Mouse (Mus musculus) testis, adult 2 months (tissue): ENCODE data around the gene Dpt. TPM values are rescaled to one million over a fixed set of nuclear protein-coding genes. Genes with fewer than 3 reads are reported as not detected.
"Not testable (repeated sequence)": the region's sequence is repeated elsewhere in the genome, so short reads cannot be mapped to it uniquely, and the experiment has no call there.

Source experiments
- H3K27ac ChIP-seq: fragments of 200-500 bp; 2 replicates; pipeline ENCODE4 v1.5.1; 2012; ENCODE audit warnings: low read depth, low read length; ENCODE audit not compliant: control insufficient read depth, insufficient read depth
- H3K27me3 ChIP-seq: fragments of 200-500 bp; 2 replicates; pipeline ENCODE4 v1.6.1; 2012; ENCODE audit warnings: mild to moderate bottlenecking, low read length, moderate library complexity; ENCODE audit not compliant: control insufficient read depth, insufficient read depth
- H3K36me3 ChIP-seq: fragments of 200-500 bp; 2 replicates; pipeline ENCODE4 v1.6.1; 2012; ENCODE audit warnings: mild to moderate bottlenecking, low read length; ENCODE audit not compliant: control insufficient read depth, insufficient read depth
- H3K4me1 ChIP-seq: fragments of 200-500 bp; 2 replicates; pipeline ENCODE4 v1.6.1; 2012; ENCODE audit warnings: low read length; ENCODE audit not compliant: control insufficient read depth, insufficient read depth
- H3K4me3 ChIP-seq: fragments of 200-500 bp; 2 replicates; pipeline ENCODE4 v1.5.1; 2012; ENCODE audit warnings: low read depth, mild to moderate bottlenecking, low read length, moderate library complexity, mixed read lengths; ENCODE audit not compliant: control insufficient read depth
- CTCF ChIP-seq: fragments of 200-500 bp; IDR thresholded peaks from 2 replicates; pipeline ENCODE4 v1.5.1; 2012; ENCODE audit warnings: low read depth, mild to moderate bottlenecking, inconsistent platforms, low read length, moderate library complexity; ENCODE audit not compliant: control insufficient read depth, insufficient read depth, insufficient replicate concordance
- POLR2A ChIP-seq: fragments of 200-500 bp; IDR thresholded peaks from 2 replicates; pipeline ENCODE4 v1.6.1; 2012; ENCODE audit warnings: low read depth, mild to moderate bottlenecking, inconsistent platforms, low read length, moderate library complexity; ENCODE audit not compliant: control insufficient read depth
- polyA plus RNA-seq: library from polyadenylated mRNA; depleted of rRNA; stranded (reverse); fragments of >200 nt; gene quantifications from 2 replicates; pipeline ENCODE4 v1.2.3, GENCODE M21; 2012

The Dpt gene
- polyA plus RNA-seq, 1 experiment: 1.5 TPM

- no peak overlapping the region for H3K4me3 ChIP-seq
- no peak overlapping the region for H3K27ac ChIP-seq
- TF ChIP-seq POLR2A (no peak), CTCF (no peak)
- no peaks in the 10 kb centered on the region for H3K4me1 ChIP-seq
- H3K36me3 ChIP-seq: no peaks in the 10 kb centered on the region
- H3K27me3 ChIP-seq: no peaks in the 10 kb centered on the region
Measured at GRCm38 (mm10) chr1:164780851-164781510, 15.5 kb upstream of the Dpt start.

- Histone ChIP-seq H3K4me1 (no peaks in the 10 kb centered on the region), H3K27me3 (no peaks in the 10 kb centered on the region), H3K4me3 (no peak overlapping the region), H3K36me3 (no peaks in the 10 kb centered on the region), H3K27ac (no peak overlapping the region)
- TF ChIP-seq CTCF: no peak
- no peak for TF ChIP-seq POLR2A
Measured at GRCm38 (mm10) chr1:164786165-164786564, 10.3 kb upstream of the Dpt start.

GRCm38 (mm10) chr1:164787771-164788170, 8.7 kb upstream of the Dpt start:
- TF ChIP-seq CTCF (no peak), POLR2A (no peak)
- Histone ChIP-seq H3K4me1 (no peaks in the 10 kb centered on the region), H3K27me3 (no peaks in the 10 kb centered on the region), H3K36me3 (no peaks in the 10 kb centered on the region), H3K4me3 (no peak overlapping the region), H3K27ac (no peak overlapping the region)

- Histone ChIP-seq H3K4me1 (no peaks in the 10 kb centered on the region), H3K27ac (no peak overlapping the region), H3K36me3 (no peaks in the 10 kb centered on the region), H3K27me3 (no peaks in the 10 kb centered on the region), H3K4me3 (no peak overlapping the region)
- TF ChIP-seq POLR2A (no peak), CTCF (no peak)
Measured at GRCm38 (mm10) chr1:164788292-164788691, 8.2 kb upstream of the Dpt start.

- not testable (repeated sequence) for H3K4me3 ChIP-seq, H3K27ac ChIP-seq, H3K4me1 ChIP-seq, H3K27me3 ChIP-seq, H3K36me3 ChIP-seq
Measured at GRCm38 (mm10) chr1:164790296-164790695, 6.1 kb upstream of the Dpt start.

GRCm38 (mm10) chr1:164793049-164793448, 3.4 kb upstream of the Dpt start:
- TF ChIP-seq POLR2A (no peak), CTCF (no peak)
- Histone ChIP-seq H3K27ac (no peak overlapping the region), H3K4me3 (no peak overlapping the region), H3K27me3 (no peaks in the 10 kb centered on the region), H3K4me1 (no peaks in the 10 kb centered on the region), H3K36me3 (no peaks in the 10 kb centered on the region)

GRCm38 (mm10) chr1:164797746-164798285, 1.4 kb downstream of the Dpt start:
- TF ChIP-seq POLR2A: no peak
- TF ChIP-seq CTCF: no peak
- no peak overlapping the region for H3K27ac ChIP-seq
- no peaks in the 10 kb centered on the region for H3K27me3 ChIP-seq
- no peaks in the 10 kb centered on the region for H3K4me1 ChIP-seq
- no peak overlapping the region for H3K4me3 ChIP-seq
- H3K36me3 ChIP-seq: no peaks in the 10 kb centered on the region
